Mouse (Mus musculus) cerebellum, adult 2 months (tissue): ENCODE results near the gene Ralgapa1.

ENCODE experiments used
- CTCF ChIP-seq: fragments of 200-500 bp; IDR thresholded peaks from 2 replicates; pipeline ENCODE4 v1.5.1; 2011; ENCODE audit warnings: low read depth, mild to moderate bottlenecking, control low read depth, low read length, moderate library complexity, borderline replicate concordance; ENCODE audit not compliant: insufficient read depth
- POLR2A ChIP-seq: fragments of 200-500 bp; IDR thresholded peaks from 2 replicates; pipeline ENCODE4 v1.6.1; 2011; ENCODE audit warnings: low read length, control low read depth, borderline replicate concordance; ENCODE audit not compliant: insufficient read depth

- TF ChIP-seq CTCF (no peak), POLR2A (no peak)
Measured at GRCm38 (mm10) chr12:55859409-55860349, 38.7 kb upstream of the Ralgapa1 start.
